Mouse (Mus musculus): ENCODE measurements around the gene Olfr577. TPM values are rescaled to one million over a fixed set of nuclear protein-coding genes. Genes with fewer than 3 reads are reported as not detected.

Olfr577 gene
- polyA plus RNA-seq, 1 experiment: not detected

DNA sequence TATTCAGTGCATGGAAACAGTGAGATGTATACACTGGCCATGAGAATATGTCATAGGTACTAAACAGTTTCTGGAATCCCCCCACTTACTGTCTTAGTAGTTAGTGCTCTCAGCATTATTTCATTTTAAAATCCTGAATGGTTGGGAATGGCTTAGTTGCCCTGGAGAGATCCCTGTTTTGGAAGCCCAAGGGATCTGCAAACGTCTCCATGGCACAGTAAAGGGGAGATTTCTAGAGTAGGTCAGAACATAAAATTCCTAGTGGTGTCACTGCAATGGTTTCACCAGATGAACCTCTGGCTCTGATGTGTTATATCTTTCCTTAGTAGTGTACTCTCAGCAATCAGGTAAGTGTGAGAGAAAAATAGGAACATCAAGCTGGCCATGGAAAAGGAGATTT is 51.6 kb downstream of the Olfr577 start, which contains the start of gene Olfr572:
TSS of gene Olfr572 (plus strand) at position 301 of the 400 bp plus-strand sequence.
- H3K79me2 ChIP-seq (ENCODE audit: control insufficient read depth, insufficient read depth): no peaks in the 10 kb centered on the region
- TF ChIP-seq CTCF (IDR thresholded peaks at IDR 0.05; ENCODE audit: control insufficient read depth, insufficient read depth, insufficient read length) (no peak), MYOG (IDR thresholded peaks at IDR 0.05; ENCODE audit: control insufficient read depth, extremely low read depth, insufficient read length) (no peak), USF1 (IDR thresholded peaks at IDR 0.05; ENCODE audit: low read depth) (no peak), CEBPB (IDR thresholded peaks at IDR 0.05; ENCODE audit: low read depth) (no peak), MAX (IDR thresholded peaks at IDR 0.05) (no peak)
- no peak within 1 kb of the TSS for H3ac ChIP-seq (ENCODE audit: control insufficient read depth, insufficient read length, low read depth)
- no peak within 1 kb of the TSS for H3K4me3 ChIP-seq (ENCODE audit: insufficient read depth, poor library complexity, severe bottlenecking)
- H3K79me3 ChIP-seq (ENCODE audit: low read depth): no peaks in the 10 kb centered on the region
- H3K27me3 ChIP-seq (ENCODE audit: control insufficient read depth, insufficient read depth, insufficient read length): no peaks in the 10 kb centered on the region
- no peaks in the 10 kb centered on the region for H3K36me3 ChIP-seq (ENCODE audit: control insufficient read depth, insufficient read depth)

Other genes with a start within 250 kb of the Olfr577 start
- not detected for gene Olfr559, start 248.5 kb downstream of the Olfr577 start, polyA plus RNA-seq (2012; fragmentation: generic; extraction: Trizol)
- not detected for gene Olfr560, start 216.6 kb downstream of the Olfr577 start, polyA plus RNA-seq (2012; fragmentation: generic; extraction: Trizol)
- gene Olfr78, start 216.5 kb downstream of the Olfr577 start, polyA plus RNA-seq (2012; fragmentation: generic; extraction: Trizol): not detected
- gene Olfr561, start 204.7 kb downstream of the Olfr577 start, polyA plus RNA-seq (2012; fragmentation: generic; extraction: Trizol): not detected
- gene Olfr564, start 172.5 kb downstream of the Olfr577 start, polyA plus RNA-seq (2012; fragmentation: generic; extraction: Trizol): not detected
- gene Olfr566, start 117.2 kb downstream of the Olfr577 start, polyA plus RNA-seq (2012; fragmentation: generic; extraction: Trizol): not detected
- not detected for gene Olfr568, start 98.8 kb downstream of the Olfr577 start, polyA plus RNA-seq (2012; fragmentation: generic; extraction: Trizol)
- gene Olfr569, start 85.1 kb downstream of the Olfr577 start, polyA plus RNA-seq (2012; fragmentation: generic; extraction: Trizol): not detected
- not detected for gene Olfr570, start 81.4 kb downstream of the Olfr577 start, polyA plus RNA-seq (2012; fragmentation: generic; extraction: Trizol)
- gene Olfr571, start 58.4 kb downstream of the Olfr577 start, polyA plus RNA-seq (2012; fragmentation: generic; extraction: Trizol): not detected
- not detected for gene Olfr572, start 51.5 kb downstream of the Olfr577 start, polyA plus RNA-seq (2012; fragmentation: generic; extraction: Trizol)
- not detected for gene Olfr573-ps1, start 33.4 kb downstream of the Olfr577 start, polyA plus RNA-seq (2012; fragmentation: generic; extraction: Trizol)
- not detected for gene Olfr574, start 27.5 kb downstream of the Olfr577 start, polyA plus RNA-seq (2012; fragmentation: generic; extraction: Trizol)
- not detected for gene Olfr575, start 17.2 kb downstream of the Olfr577 start, polyA plus RNA-seq (2012; fragmentation: generic; extraction: Trizol)
- not detected for gene Olfr576, start 13.3 kb downstream of the Olfr577 start, polyA plus RNA-seq (2012; fragmentation: generic; extraction: Trizol)
- gene Olfr578, start 13.4 kb upstream of the Olfr577 start, polyA plus RNA-seq (2012; fragmentation: generic; extraction: Trizol): not detected
- gene Olfr582, start 62.1 kb upstream of the Olfr577 start, polyA plus RNA-seq (2012; fragmentation: generic; extraction: Trizol): not detected
- not detected for gene Olfr583, start 75.4 kb upstream of the Olfr577 start, polyA plus RNA-seq (2012; fragmentation: generic; extraction: Trizol)
- gene Olfr584, start 105.9 kb upstream of the Olfr577 start, polyA plus RNA-seq (2012; fragmentation: generic; extraction: Trizol): not detected
- not detected for gene Olfr585, start 121.8 kb upstream of the Olfr577 start, polyA plus RNA-seq (2012; fragmentation: generic; extraction: Trizol)
- not detected for gene Olfr586, start 149.7 kb upstream of the Olfr577 start, polyA plus RNA-seq (2012; fragmentation: generic; extraction: Trizol)
- gene Olfr588-ps1, start 164.9 kb upstream of the Olfr577 start, polyA plus RNA-seq (2012; fragmentation: generic; extraction: Trizol): not detected
- gene Olfr589, start 180.4 kb upstream of the Olfr577 start, polyA plus RNA-seq (2012; fragmentation: generic; extraction: Trizol): not detected
- not detected for gene Olfr591, start 202.4 kb upstream of the Olfr577 start, polyA plus RNA-seq (2012; fragmentation: generic; extraction: Trizol)
- not detected for gene Olfr592, start 208.9 kb upstream of the Olfr577 start, polyA plus RNA-seq (2012; fragmentation: generic; extraction: Trizol)
- not detected for gene Olfr593, start 235.9 kb upstream of the Olfr577 start, polyA plus RNA-seq (2012; fragmentation: generic; extraction: Trizol)
- gene Olfr594, start 241.1 kb upstream of the Olfr577 start, polyA plus RNA-seq (2012; fragmentation: generic; extraction: Trizol): not detected

Data from C2C12 (cell line).